Mouse (Mus musculus): ENCODE results near the gene Slc25a3.

The Slc25a3 gene

GRCm38 (mm10) chr10:91142654-91143191 is 18.9 kb upstream of the Slc25a3 start:
- DNase-seq (ENCODE audit: low read depth, low spot score), result peak; percentile 70

GRCm38 (mm10) chr10:91141564-91141963 is 17.7 kb upstream of the Slc25a3 start:
- DNase-seq (ENCODE audit: low read depth, low spot score), result peak; percentile 72

GRCm38 (mm10) chr10:91139148-91139766 is 15.4 kb upstream of the Slc25a3 start:
- DNase-seq (ENCODE audit: low read depth, low spot score), result no peak

- peak; percentile 63 for DNase-seq (ENCODE audit: low read depth, low spot score)
Observed at GRCm38 (mm10) chr10:91138317-91138716, 14.5 kb upstream of the Slc25a3 start.

- DNase-seq (ENCODE audit: low read depth, low spot score), result peak; percentile 57
Observed at GRCm38 (mm10) chr10:91137400-91137799, 13.5 kb upstream of the Slc25a3 start.

GRCm38 (mm10) chr10:91135302-91135972 is 11.6 kb upstream of the Slc25a3 start:
- DNase-seq (ENCODE audit: low read depth, low spot score), result no peak

GRCm38 (mm10) chr10:91131565-91131964 is 7.7 kb upstream of the Slc25a3 start:
- peak; percentile 82 for DNase-seq (ENCODE audit: low read depth, low spot score)

- DNase-seq (ENCODE audit: low read depth, low spot score), result peak; percentile 68
Observed at GRCm38 (mm10) chr10:91130792-91131191, 6.9 kb upstream of the Slc25a3 start.

- DNase-seq (ENCODE audit: low read depth, low spot score), result no peak
Observed at GRCm38 (mm10) chr10:91128551-91129160, 4.8 kb upstream of the Slc25a3 start.

GRCm38 (mm10) chr10:91127395-91127794 is 3.5 kb upstream of the Slc25a3 start:
- no peak for DNase-seq (ENCODE audit: low read depth, low spot score)

GRCm38 (mm10) chr10:91126618-91127355 is 2.9 kb upstream of the Slc25a3 start:
- DNase-seq (ENCODE audit: low read depth, low spot score), result no peak

- DNase-seq (ENCODE audit: low read depth, low spot score), result no peak
Observed at GRCm38 (mm10) chr10:91123281-91123827, 505 bp downstream of the Slc25a3 start.

GRCm38 (mm10) chr10:91122646-91123045 is 1.2 kb downstream of the Slc25a3 start:
- DNase-seq (ENCODE audit: low read depth, low spot score), result no peak

GRCm38 (mm10) chr10:91116958-91117357 is 6.9 kb downstream of the Slc25a3 start:
- peak; percentile 54 for DNase-seq (ENCODE audit: low read depth, low spot score)

- no peak for DNase-seq (ENCODE audit: low read depth, low spot score)
Observed at GRCm38 (mm10) chr10:91109841-91110240, 14.0 kb downstream of the Slc25a3 start.

- DNase-seq (ENCODE audit: low read depth, low spot score), result no peak
Observed at GRCm38 (mm10) chr10:91105981-91106380, 17.9 kb downstream of the Slc25a3 start.

GRCm38 (mm10) chr10:91102799-91103590 is 20.9 kb downstream of the Slc25a3 start:
- peak; percentile 52 for DNase-seq (ENCODE audit: low read depth, low spot score)

GRCm38 (mm10) chr10:91101936-91102335 is 21.9 kb downstream of the Slc25a3 start:
- DNase-seq (ENCODE audit: low read depth, low spot score), result no peak

- no peak for DNase-seq (ENCODE audit: low read depth, low spot score)
Observed at GRCm38 (mm10) chr10:91100101-91100500, 23.8 kb downstream of the Slc25a3 start.

- DNase-seq (ENCODE audit: low read depth, low spot score), result no peak
Observed at GRCm38 (mm10) chr10:91098056-91098455, 25.8 kb downstream of the Slc25a3 start.
